Mouse (Mus musculus) ovary, adult 2 months (tissue): ENCODE data around the gene Rai1. TPM values are rescaled to one million over a fixed set of nuclear protein-coding genes. Genes with fewer than 3 reads are reported as not detected.

Source experiments
- polyA plus RNA-seq: library from polyadenylated mRNA; depleted of rRNA; stranded (reverse); fragments of >200 nt; gene quantifications from 2 replicates; pipeline ENCODE4 v1.2.3, GENCODE M21; 2012; rRNA removed

Gene Rai1
- polyA plus RNA-seq = 76.7 and 77.4 TPM in 2 replicates

DNA sequence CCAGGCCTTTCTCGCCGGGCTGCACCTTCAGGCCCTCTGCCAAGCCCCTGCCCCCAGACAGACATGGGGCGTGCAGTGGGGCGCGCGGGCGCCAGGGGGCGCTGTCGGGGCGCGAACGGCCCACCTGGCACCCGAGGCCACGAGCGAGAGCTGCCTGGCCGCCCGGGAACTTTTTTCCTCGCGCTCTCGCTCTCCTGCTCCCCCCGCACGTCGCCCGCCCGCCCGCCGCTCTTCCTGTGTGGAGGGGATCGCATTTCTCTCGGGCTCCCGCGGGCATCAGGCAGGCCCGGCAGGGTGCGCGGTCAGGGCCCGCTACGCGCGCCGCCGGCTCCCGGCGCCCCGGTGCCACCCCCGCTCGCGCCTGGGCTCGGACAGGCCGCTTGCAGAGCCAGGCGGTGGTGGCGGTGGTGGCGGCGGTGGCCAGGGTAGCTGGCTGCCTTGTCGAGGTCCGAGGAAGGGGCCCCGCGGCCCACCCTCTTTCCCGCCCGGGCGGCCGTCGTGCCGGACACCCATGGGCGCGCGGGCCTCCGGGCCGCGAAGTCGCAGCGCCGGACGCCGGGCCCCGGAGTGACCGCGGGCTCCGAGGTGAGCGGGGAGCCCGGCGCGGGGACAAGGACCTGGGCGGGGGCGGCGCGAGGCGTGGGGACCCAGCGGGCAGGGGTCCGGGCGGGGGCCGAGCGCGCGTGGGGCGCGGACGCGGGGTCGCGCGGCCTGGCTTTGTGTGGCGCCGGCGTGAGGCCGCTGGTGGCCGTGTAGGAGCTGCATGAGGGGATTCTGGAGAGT lies at the start of gene Rai1:
Gene Rai1 (plus strand): TSS at position 204 of the 783 bp plus-strand sequence.

DNA sequence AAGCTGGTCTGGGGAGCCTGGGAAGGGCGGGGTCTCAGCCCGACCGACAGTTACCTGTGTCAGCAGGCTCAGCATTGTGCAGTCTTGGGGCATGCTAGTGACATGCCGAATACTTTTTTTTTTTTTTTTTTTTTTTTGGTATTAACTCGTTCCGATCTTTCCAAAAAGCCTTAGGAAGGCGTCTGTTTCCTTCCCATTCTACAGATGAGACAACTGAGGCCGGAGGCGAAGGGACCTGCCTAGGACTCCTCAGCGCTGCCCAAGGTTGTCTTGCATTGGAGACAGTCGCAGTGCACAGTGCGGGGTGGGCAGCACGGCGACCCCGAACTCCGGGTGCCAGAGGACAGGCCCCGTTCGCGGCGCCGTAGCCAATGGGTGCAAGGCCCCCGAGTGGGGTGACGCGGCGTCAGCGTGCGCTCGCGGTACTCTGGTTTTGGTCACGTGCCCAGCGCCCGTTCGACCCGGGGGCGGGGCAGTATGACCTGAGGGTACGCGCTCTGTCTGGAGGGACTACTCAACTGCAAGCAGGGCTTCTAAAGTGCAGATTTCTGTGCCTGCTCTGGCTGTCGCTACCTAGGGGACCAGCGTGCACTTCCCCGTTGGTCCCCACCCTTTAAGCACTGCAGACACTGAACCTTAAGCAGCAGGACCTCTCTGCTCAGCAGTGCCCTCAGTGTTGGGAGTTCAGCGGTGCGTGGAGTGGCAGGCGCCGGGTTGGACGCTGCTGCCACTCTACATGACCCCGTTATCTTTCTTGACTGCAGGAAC lies 117.8 kb downstream of the Rai1 start, which contains the start of gene Srebf1:
Gene Srebf1 (minus strand): TSS at position 113 of the 768 bp plus-strand sequence.

Other genes with a start within 250 kb of the Rai1 start
- gene Med9, start 156.8 kb upstream of the Rai1 start, polyA plus RNA-seq = 42.0 and 47.0 TPM in 2 replicates
- 63.5 and 67.1 TPM in 2 replicates for gene Rasd1, start 140.1 kb upstream of the Rai1 start, polyA plus RNA-seq
- gene Pemt, start 58.5 kb upstream of the Rai1 start, polyA plus RNA-seq = 32.7 and 35.2 TPM in 2 replicates
- gene Srebf1, start 117.6 kb downstream of the Rai1 start, polyA plus RNA-seq = 246 and 263 TPM in 2 replicates
- gene Tom1l2, start 247.9 kb downstream of the Rai1 start, polyA plus RNA-seq = 127 and 144 TPM in 2 replicates
- 21.8 and 26.2 TPM in 2 replicates for gene Drc3, start 248.3 kb downstream of the Rai1 start, polyA plus RNA-seq